Mouse (Mus musculus) heart, embryonic 12.5 days (tissue): ENCODE measurements around the gene Gm10273. TPM values are rescaled to one million over a fixed set of nuclear protein-coding genes. Genes with fewer than 3 reads are reported as not detected.

ENCODE experiments used
- ATAC-seq: fragments of 200-750 bp; cut with Nextera tagmentation; 2 replicates; pipeline ENCODE4 v1.8.0; 2017; ENCODE audit warnings: moderate TSS enrichment, moderate library complexity; ENCODE audit not compliant: insufficient number of reproducible peaks, low FRiP score
- H3K27ac ChIP-seq: fragments of 300-500 bp; sonication (generic); 2 replicates; pipeline ENCODE4 v1.5.1; 2016; ENCODE audit warnings: mild to moderate bottlenecking, moderate library complexity; ENCODE audit not compliant: poor library complexity, severe bottlenecking
- H3K27me3 ChIP-seq: fragments of 300-500 bp; sonication (generic); replicated peaks from 2 replicates; pipeline ENCODE4 v1.6.1; 2016; ENCODE audit warnings: mild to moderate bottlenecking, moderate library complexity
- H3K36me3 ChIP-seq: fragments of 300-500 bp; sonication (generic); 2 replicates; pipeline ENCODE4 v1.6.1; 2016; ENCODE audit warnings: mild to moderate bottlenecking, moderate library complexity
- H3K4me1 ChIP-seq: fragments of 300-500 bp; sonication (generic); replicated peaks from 2 replicates; pipeline ENCODE4 v1.6.1; 2016; ENCODE audit warnings: mild to moderate bottlenecking
- H3K4me2 ChIP-seq: fragments of 300-500 bp; sonication (generic); 2 replicates; pipeline ENCODE4 v1.6.1; 2016; ENCODE audit warnings: mild to moderate bottlenecking, moderate library complexity
- H3K4me3 ChIP-seq: fragments of 300-500 bp; sonication (generic); 2 replicates; pipeline ENCODE4 v1.5.1; 2016; ENCODE audit warnings: mild to moderate bottlenecking
- H3K9ac ChIP-seq: fragments of 300-500 bp; sonication (generic); 2 replicates; pipeline ENCODE4 v1.6.1; 2016; ENCODE audit warnings: mild to moderate bottlenecking, moderate library complexity
- H3K9me3 ChIP-seq: fragments of 300-500 bp; sonication (generic); replicated peaks from 2 replicates; pipeline ENCODE4 v1.6.1; 2016; ENCODE audit warnings: mild to moderate bottlenecking, moderate library complexity
- WGBS: fragments of 180-500 bp; shearing (Covaris S2); methylation state at CpG from one replicate; pipeline ENCODE4 v1.1.7; 2016; 5-methylcytosine and 5-hydroxymethylcytosine counted together
- polyA plus RNA-seq: library from polyadenylated mRNA; unstranded; fragments of >200 nt; fragmentation: Nextera tagmentation; extraction: Ambion mirVana; gene quantifications from 2 replicates; pipeline ENCODE4 v1.2.1, GENCODE M21; 2016

Gene Gm10273
- polyA plus RNA-seq, 1 experiment from 2014 or later, result 7.2 TPM

DNA sequence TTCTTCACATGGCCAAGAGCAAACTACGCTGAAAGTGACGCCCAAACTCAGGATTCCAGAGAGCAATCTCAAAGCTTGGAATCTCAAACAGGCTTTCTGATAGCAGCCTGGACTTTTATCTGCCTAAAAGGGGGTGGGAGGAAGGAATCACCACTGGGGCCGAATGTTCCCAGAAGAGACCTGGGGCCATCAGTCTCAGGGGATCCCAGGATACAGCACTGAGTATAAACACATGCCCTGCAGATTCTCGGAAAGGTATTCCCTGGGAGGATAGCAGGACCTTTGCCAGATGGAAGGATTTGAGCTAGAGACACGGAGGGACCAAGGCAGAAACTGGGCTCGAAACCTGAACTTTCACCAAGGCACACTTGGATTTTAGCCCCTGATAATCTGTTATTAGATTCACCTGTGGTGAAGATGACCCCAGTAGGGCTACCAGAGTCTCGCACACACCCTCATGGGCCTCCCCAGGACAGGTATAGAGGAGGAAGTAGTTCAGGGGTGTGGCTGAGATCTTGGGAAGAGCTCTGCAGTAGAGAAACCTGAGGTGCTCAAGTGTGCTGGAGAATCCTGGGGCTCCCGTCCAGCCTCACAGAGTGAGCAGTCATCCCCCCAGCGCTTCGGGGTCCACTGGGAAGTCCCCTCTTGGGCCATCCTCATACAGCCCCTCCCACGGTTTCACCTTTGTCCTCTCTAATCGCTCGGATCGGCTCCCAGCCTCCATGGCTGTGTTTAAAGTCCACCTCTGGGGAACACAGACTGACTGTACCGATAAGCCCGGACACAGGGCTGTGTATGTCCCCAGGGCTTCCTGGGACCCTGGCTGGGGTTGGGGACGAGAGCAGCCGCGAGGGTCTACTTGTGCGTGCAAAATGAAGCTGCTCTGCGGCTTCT, 7.7 kb downstream of the Gm10273 start, which contains the start of gene Pla2g12b:
Gene Pla2g12b (plus strand): TSS at position 762 of the 894 bp plus-strand sequence.
- no peaks in the 10 kb centered on the region for H3K27me3 ChIP-seq
- H3K9ac ChIP-seq, result 0 out of 2 replicates have a peak within 1 kb of the TSS, but pooled peaks have one; percentile 27
- no peaks in the 10 kb centered on the region for H3K9me3 ChIP-seq
- 39% methylated on average over 21 of the region's 21 CpGs for WGBS
- H3K4me2 ChIP-seq, result peak within 1 kb of the TSS; percentile 45
- ATAC-seq, result peak; percentile 11; the same call in 1 of the 2 replicates
- H3K36me3 ChIP-seq, result no peaks in the 10 kb centered on the region
- 0 out of 2 replicates have a peak within 1 kb of the TSS, but pooled peaks have one; percentile 25 for H3K27ac ChIP-seq
- H3K4me3 ChIP-seq, result 0 out of 2 replicates have a peak within 1 kb of the TSS, but pooled peaks have one; percentile 3
- H3K4me1 ChIP-seq, result peaks cover 20% of the 10 kb centered on the region

GRCm38 (mm10) chr10:59403793-59404149, 8.3 kb downstream of the Gm10273 start:
- Histone ChIP-seq H3K36me3 (no peaks in the 10 kb centered on the region), H3K4me3 (0 out of 2 replicates have a peak overlapping the region, but pooled peaks have one; percentile 3), H3K9ac (0 out of 2 replicates have a peak overlapping the region, but pooled peaks have one; percentile 27), H3K9me3 (no peaks in the 10 kb centered on the region), H3K27me3 (no peaks in the 10 kb centered on the region), H3K4me2 (peak overlapping the region; percentile 45), H3K27ac (0 out of 2 replicates have a peak overlapping the region, but pooled peaks have one; percentile 25), H3K4me1 (peaks cover 20% of the 10 kb centered on the region)
- 36% methylated on average over 10 of the region's 10 CpGs for WGBS
- ATAC-seq, result peak; percentile 59; the same call in 1 of the 2 replicates

DNA sequence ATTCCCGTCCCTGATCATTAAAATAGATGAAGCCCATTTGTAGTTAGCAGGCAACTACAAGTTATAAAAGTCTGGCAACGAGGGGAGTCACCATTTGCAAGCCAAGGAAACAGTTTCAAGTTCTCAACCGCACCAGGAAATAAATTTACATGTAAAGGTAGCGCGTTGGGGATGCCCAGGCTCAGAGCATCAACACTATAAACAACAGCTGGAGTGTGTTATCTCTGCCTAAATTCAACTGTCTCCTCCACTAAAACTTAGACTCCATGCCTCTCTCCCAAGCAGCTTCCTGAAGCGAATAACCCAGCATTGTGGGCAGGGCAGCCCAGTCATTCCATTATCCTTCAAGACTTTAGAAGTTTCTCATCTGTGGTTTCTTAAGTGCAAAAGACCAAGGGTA, 13.1 kb downstream of the Gm10273 start:
- no peak overlapping the region for H3K4me3 ChIP-seq
- H3K9me3 ChIP-seq, result no peaks in the 10 kb centered on the region
- no peaks in the 10 kb centered on the region for H3K27me3 ChIP-seq
- no peak overlapping the region for H3K4me2 ChIP-seq
- H3K36me3 ChIP-seq, result no peaks in the 10 kb centered on the region
- no peak overlapping the region for H3K27ac ChIP-seq
- no peak for ATAC-seq
- WGBS, result 61% methylated on average over 6 of the region's 6 CpGs
- peaks cover 10% of the 10 kb centered on the region for H3K4me1 ChIP-seq
- no peak overlapping the region for H3K9ac ChIP-seq

DNA sequence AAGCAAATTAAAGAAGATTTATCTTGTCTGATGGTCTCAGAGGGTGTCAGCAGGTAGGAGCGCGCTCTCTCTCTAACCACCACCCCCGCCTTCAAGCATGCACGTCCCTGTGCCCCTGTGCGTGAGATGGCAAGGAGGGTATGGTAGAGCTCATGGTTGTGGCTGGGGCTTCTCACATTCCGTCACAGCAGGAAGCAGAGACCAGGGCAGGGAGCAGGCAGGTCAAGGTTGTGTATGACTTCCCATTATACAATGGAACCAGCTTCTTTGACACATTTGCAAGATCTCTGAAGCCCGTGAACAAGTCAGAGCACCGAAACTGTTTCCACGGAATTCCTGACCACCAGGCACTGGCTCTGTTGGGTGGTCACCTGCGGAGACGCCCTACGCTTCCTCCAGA, 14.8 kb downstream of the Gm10273 start:
- H3K36me3 ChIP-seq, result no peaks in the 10 kb centered on the region
- ATAC-seq, result no peak
- H3K4me2 ChIP-seq, result no peak overlapping the region
- 0 out of 2 replicates have a peak, but pooled peaks cover 3% of the 10 kb centered on the region for H3K27me3 ChIP-seq
- 79% methylated on average over 12 of the region's 12 CpGs for WGBS
- no peak overlapping the region for H3K4me3 ChIP-seq
- H3K27ac ChIP-seq, result no peak overlapping the region; the same call in 1 of the 2 replicates
- H3K9me3 ChIP-seq, result no peaks in the 10 kb centered on the region
- H3K9ac ChIP-seq, result no peak overlapping the region
- H3K4me1 ChIP-seq, result no peaks in the 10 kb centered on the region

DNA sequence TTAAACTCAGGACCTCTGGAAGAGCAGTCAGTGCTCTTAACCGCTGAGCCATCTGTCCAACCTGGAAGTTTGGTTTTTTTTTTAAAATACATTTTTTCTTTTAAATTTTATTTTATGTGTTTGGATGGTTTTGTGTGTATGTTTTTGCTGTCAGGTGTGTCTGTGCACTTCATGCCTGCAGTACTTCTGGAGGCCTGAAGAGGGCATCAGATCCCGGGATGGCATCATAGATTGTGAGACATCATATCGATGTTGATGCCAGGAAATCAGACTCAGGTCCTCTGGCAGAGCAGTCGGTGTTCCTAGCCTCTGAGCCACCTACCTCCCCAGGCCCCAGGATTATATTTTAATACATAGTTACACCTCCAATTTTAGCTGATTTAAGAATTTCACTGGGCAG, 18.3 kb downstream of the Gm10273 start:
- H3K9me3 ChIP-seq, result no peaks in the 10 kb centered on the region
- H3K9ac ChIP-seq, result no peak overlapping the region
- no peak overlapping the region for H3K4me3 ChIP-seq
- H3K4me2 ChIP-seq, result no peak overlapping the region
- ATAC-seq, result no peak
- H3K36me3 ChIP-seq, result no peaks in the 10 kb centered on the region
- H3K4me1 ChIP-seq, result 0 out of 2 replicates have a peak, but pooled peaks cover 5% of the 10 kb centered on the region
- H3K27me3 ChIP-seq, result 0 out of 2 replicates have a peak, but pooled peaks cover 3% of the 10 kb centered on the region
- WGBS, result 87% methylated on average over 4 of the region's 4 CpGs
- H3K27ac ChIP-seq, result no peak overlapping the region

DNA sequence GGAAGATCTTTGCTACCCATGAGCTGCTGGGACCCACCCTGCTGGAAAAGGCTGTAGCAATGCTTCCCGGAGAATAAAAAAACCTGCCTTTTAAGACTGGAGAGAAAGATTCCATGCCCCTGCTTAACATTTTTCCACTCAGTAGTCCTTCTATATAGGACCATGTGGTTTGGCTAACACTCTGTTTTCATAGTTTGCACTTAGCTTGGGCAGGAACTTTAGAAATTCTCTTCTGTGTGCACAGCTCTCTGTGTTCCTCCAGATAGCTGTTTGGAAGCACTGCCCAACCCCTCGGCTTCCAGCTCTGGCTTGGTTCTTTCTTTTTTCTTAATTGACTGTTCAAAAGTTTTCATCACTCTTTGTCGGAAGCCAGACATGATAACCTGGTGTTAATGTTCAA, 21.2 kb downstream of the Gm10273 start:
- H3K4me3 ChIP-seq, result no peak overlapping the region
- no peak for ATAC-seq
- no peak overlapping the region for H3K9ac ChIP-seq
- H3K27ac ChIP-seq, result no peak overlapping the region
- no peak overlapping the region for H3K4me2 ChIP-seq
- H3K36me3 ChIP-seq, result no peaks in the 10 kb centered on the region
- WGBS, result 43% methylated on average over 3 of the region's 3 CpGs
- H3K9me3 ChIP-seq, result no peaks in the 10 kb centered on the region
- 0 out of 2 replicates have a peak, but pooled peaks cover 3% of the 10 kb centered on the region for H3K27me3 ChIP-seq
- 0 out of 2 replicates have a peak, but pooled peaks cover 5% of the 10 kb centered on the region for H3K4me1 ChIP-seq

- 81% methylated on average over 4 of the region's 4 CpGs for WGBS
- ATAC-seq, result no peak
- Histone ChIP-seq H3K4me1 (0 out of 2 replicates have a peak, but pooled peaks cover 9% of the 10 kb centered on the region), H3K27ac (no peak overlapping the region), H3K4me3 (no peak overlapping the region), H3K27me3 (0 out of 2 replicates have a peak, but pooled peaks cover 3% of the 10 kb centered on the region), H3K9ac (no peak overlapping the region), H3K36me3 (no peaks in the 10 kb centered on the region), H3K4me2 (no peak overlapping the region), H3K9me3 (no peaks in the 10 kb centered on the region)
Measured at GRCm38 (mm10) chr10:59419516-59419915, 24.1 kb downstream of the Gm10273 start.

DNA sequence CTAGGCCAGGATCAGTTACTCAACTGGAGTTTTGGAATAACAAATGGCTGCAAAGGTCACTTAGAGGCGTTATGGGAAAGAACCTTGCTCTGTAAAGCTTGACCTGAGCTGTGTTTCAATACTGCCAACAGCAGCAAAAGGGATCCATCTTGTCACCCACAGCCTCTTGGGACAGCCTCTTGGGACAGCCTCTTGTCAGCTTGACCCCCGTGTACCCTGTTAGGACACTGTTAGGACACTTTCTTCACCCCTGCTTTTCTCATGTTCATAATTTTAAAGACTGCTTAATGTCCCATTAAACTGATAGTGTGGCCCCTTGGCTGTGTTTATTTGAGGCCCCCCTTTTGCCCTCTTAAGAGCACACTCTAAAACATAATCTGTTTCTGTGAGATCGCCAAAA, 29.0 kb downstream of the Gm10273 start:
- H3K36me3 ChIP-seq, result no peaks in the 10 kb centered on the region
- WGBS, result 77% methylated on average over 3 of the region's 3 CpGs
- no peaks in the 10 kb centered on the region for H3K27me3 ChIP-seq
- H3K9ac ChIP-seq, result no peak overlapping the region
- no peaks in the 10 kb centered on the region for H3K9me3 ChIP-seq
- H3K4me2 ChIP-seq, result no peak overlapping the region
- H3K4me3 ChIP-seq, result no peak overlapping the region
- H3K27ac ChIP-seq, result no peak overlapping the region
- peaks cover 12% of the 10 kb centered on the region for H3K4me1 ChIP-seq
- no peak for ATAC-seq

- Histone ChIP-seq H3K4me3 (no peak overlapping the region), H3K9me3 (no peaks in the 10 kb centered on the region), H3K27ac (no peak overlapping the region), H3K9ac (no peak overlapping the region), H3K4me1 (peaks cover 21% of the 10 kb centered on the region), H3K4me2 (no peak overlapping the region), H3K36me3 (no peaks in the 10 kb centered on the region), H3K27me3 (no peaks in the 10 kb centered on the region)
- 69% methylated on average over 7 of the region's 7 CpGs for WGBS
- no peak for ATAC-seq
Measured at GRCm38 (mm10) chr10:59425369-59425768, 29.9 kb downstream of the Gm10273 start.

- H3K4me3 ChIP-seq, result no peak overlapping the region
- no peaks in the 10 kb centered on the region for H3K9me3 ChIP-seq
- no peaks in the 10 kb centered on the region for H3K27me3 ChIP-seq
- H3K9ac ChIP-seq, result no peak overlapping the region
- H3K4me2 ChIP-seq, result no peak overlapping the region
- 64% methylated on average over 4 of the region's 4 CpGs for WGBS
- ATAC-seq, result no peak
- H3K27ac ChIP-seq, result no peak overlapping the region
- peaks cover 30% of the 10 kb centered on the region for H3K4me1 ChIP-seq
- no peaks in the 10 kb centered on the region for H3K36me3 ChIP-seq
Measured at GRCm38 (mm10) chr10:59426371-59426770, 30.9 kb downstream of the Gm10273 start.

- 65% methylated on average over 16 of the region's 16 CpGs for whole genome bisulfite sequencing
- H3K4me2 ChIP-seq, result no peak overlapping the region
- ATAC-seq, result no peak
- peaks cover 26% of the 10 kb centered on the region for H3K4me1 ChIP-seq
- H3K36me3 ChIP-seq, result no peaks in the 10 kb centered on the region
- H3K27me3 ChIP-seq, result no peaks in the 10 kb centered on the region
- no peak overlapping the region for H3K9ac ChIP-seq
- H3K9me3 ChIP-seq, result no peaks in the 10 kb centered on the region
- no peak overlapping the region for H3K4me3 ChIP-seq
- H3K27ac ChIP-seq, result no peak overlapping the region
Measured at GRCm38 (mm10) chr10:59429448-59430135, 34.2 kb downstream of the Gm10273 start.
